Mouse (Mus musculus) kidney, adult 8-10 months (tissue): ENCODE measurements around the gene Ankra2.

Experiments
- DNase-seq, 2 experiments: peaks; one replicate each; pipeline ENCODE4 v3.0.0; 2022

Gene Ankra2

GRCm38 (mm10) chr13:98297883-98298482 is 35.1 kb downstream of the Ankra2 start:
- no peak for DNase-seq

DNA sequence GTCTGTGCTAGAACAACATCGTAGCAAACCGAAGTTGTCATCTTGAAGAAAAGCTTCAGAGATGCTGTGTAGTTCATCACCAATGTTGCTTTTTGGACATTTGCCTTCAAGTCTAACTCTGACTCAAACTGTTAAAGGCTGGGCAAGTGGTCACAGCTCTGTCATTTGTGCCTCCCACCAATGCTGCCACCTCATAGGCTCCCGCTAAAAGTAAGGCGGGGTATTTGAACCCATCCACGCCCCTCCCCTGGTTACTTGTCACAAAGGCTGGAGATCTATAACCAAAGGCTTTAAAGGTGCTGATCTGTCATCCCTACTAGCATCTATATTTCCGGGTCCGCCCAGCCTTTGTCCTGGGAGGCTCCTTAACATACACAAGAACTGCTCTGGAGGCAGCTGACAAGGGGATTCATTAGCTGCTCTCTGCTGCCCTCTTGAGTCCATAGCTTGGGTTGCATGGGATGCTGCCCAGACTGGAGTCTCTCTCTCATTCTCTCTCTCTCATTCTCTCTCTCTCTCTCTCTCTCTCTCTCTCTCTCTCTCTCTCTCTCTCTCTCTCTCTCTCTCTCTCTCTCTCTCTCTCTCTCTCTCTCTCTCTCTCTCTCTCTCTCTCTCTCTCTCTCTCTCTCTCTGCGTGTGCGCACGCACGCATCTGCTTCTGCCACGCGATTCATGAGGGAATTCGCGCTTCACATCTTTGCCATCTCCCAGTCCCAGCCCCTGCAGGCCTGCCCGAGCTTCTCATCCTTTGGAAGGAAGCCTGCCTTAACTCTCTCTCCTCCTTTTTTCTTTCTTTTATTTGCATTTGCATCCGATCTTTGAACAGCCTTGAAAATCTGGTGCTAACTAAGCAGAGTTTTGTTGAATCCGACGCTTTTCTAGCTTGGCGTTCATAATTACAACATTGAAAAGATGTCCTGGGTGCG is 36.2 kb downstream of the Ankra2 start:
- peak; percentile 19 to 71 for DNase-seq

- no peak for DNase-seq
Observed at GRCm38 (mm10) chr13:98305257-98305656, 42.4 kb downstream of the Ankra2 start.

- no peak for DNase-seq
Observed at GRCm38 (mm10) chr13:98306393-98306792, 43.5 kb downstream of the Ankra2 start.

DNA sequence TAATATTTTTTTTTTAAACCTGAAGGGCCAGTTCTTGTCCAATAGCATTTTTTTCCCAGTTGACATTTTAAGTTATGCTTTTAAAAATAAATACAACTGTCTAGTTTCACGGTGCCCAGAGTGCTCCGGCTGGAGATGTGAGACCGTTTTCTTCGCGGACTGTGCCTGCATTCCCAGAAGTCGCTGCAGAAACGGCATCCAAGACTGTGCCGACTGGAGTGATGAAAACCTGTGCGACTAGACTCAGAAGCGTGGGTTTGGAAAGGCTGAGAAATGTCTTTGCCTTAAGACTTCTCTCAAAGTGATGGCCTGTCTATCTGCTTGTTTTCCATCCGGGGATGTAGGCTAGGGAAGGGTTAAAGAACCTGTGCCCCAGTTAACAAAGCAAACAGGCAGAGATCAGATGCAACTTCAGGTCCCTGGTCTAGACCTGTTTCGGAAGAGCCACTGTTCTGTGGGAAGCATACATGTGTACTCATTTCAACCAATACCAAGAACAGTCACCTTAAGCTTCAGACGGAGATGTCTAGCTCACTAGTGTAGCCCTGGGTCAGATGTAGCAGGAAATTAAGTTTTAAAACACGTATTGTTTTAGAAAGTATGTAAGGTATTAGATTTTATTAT is 44.1 kb downstream of the Ankra2 start:
- DNase-seq, result no peak

- DNase-seq, result no peak
Observed at GRCm38 (mm10) chr13:98308004-98308403, 45.1 kb downstream of the Ankra2 start.

DNA sequence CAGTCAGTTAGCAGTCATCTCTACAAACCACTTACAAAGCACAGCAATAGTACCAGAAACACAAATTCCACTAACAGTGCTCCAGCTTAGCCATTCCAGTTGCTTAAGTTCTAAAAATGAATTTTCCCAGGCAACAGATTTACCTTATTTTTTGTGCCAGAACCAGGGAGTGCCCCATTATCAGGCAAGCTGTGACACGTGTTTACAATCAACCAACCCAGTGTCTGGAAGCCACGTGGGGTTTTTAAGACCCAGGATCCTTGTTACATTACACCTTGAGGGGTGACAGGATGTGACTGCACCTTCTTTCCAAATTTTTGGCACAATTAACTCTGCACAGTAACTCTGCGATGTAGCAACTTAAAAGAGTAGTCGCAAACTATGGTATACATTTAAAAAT is 45.9 kb downstream of the Ankra2 start:
- DNase-seq, result no peak

- DNase-seq, result no peak
Observed at GRCm38 (mm10) chr13:98311597-98311996, 48.7 kb downstream of the Ankra2 start.

DNA sequence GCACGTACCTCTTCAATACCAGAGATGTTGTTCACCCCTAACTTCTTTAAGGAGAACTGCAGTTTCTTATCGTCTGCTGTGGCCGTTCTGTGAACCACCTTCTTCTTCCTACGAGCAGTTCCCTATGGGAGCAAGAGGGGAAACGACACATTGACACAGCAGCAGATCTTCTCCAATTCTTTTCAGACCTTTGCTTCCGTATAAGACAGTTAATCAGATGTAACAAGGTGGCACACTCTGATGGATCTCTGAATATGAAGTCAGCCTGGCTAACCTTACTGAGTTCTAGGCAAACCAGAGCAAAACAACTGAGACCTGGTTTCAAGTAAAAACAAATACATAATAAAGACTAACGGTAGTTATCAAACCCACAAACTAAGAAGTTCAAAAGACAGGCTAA is 50.8 kb downstream of the Ankra2 start:
- no peak for DNase-seq

- DNase-seq, result peak; percentile 4 to 47
Observed at GRCm38 (mm10) chr13:98315124-98315523, 52.2 kb downstream of the Ankra2 start.

- DNase-seq, result no peak
Observed at GRCm38 (mm10) chr13:98316140-98316479, 53.2 kb downstream of the Ankra2 start.

DNA sequence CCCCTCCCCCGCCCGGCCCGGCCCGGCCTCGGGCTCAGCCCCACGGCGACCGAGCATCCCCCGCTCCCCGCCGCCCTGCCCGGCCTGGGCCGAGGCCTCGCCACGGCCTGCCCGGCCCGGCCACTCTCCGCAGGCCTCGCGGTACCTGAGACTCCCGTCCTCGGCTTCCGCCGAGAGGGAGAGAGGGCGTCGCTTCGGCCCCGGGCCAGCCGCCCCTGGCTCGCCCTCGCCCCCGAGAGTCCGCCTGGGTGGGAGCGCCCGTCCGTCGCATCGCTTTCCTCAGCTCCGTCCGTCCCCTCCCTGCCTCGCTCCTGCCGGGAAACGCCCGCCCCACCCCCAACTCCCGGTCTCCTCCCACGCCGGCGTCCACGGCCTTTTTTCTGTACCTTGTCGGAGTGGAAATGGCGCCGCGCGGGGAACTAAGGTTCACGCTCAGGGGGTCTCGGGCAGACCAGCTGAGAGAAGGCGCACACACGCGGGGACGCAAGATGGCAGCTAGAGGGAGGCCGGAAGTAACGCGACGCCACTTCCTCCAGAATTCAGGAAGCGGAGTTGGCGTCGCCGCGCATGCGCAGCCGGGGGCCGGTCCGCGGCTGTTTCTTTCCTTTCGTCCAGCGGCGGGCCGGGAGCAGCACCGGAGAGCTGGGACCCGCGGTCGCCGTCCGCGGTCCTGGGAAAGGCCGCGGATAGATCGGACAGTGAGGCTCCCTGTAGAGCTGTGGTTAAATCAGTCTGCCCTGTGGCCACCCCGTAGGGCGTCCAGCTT is 53.8 kb downstream of the Ankra2 start, which contains the start of gene Btf3:
Gene Btf3 (minus strand): TSS at position 527 of the 766 bp plus-strand sequence.
- peak; percentile 91 to 94 for DNase-seq

- peak; percentile 6 to 17 for DNase-seq
Observed at GRCm38 (mm10) chr13:98317246-98317677, 54.4 kb downstream of the Ankra2 start.

- DNase-seq, result no peak
Observed at GRCm38 (mm10) chr13:98317911-98318310, 55.0 kb downstream of the Ankra2 start.
